Mouse (Mus musculus): ENCODE data around the gene Rin1.

- TF ChIP-seq CTCF (IDR thresholded peaks at IDR 0.05; ENCODE audit: low read depth, low read length) (no peak), POLR2A (IDR thresholded peaks at IDR 0.05; ENCODE audit: borderline replicate concordance, low read depth, low read length) (no peak)
Measured at GRCm38 (mm10) chr19:5062446-5062845, 12.2 kb downstream of the Rin1 start.
